Mouse (Mus musculus) heart, postnatal 0 days (tissue): ENCODE measurements at regions not wholly inside any gene's neighbourhood (a gene's known extent, or its start where the extent isn't known, plus 50 kb on each side); places are given as distances from the start of the nearest gene placed in this dataset.

ENCODE experiments used
- ATAC-seq: fragments of 200-750 bp; cut with Nextera tagmentation; 2 replicates; pipeline ENCODE4 v1.8.0; 2017; ENCODE audit warnings: low read depth, moderate number of reproducible peaks, moderate library complexity; ENCODE audit not compliant: insufficient read depth
- DNase-seq: peaks from one replicate; pipeline ENCODE4 v3.0.0-alpha.2; 2016; ENCODE audit warnings: low spot score
- H3K27ac ChIP-seq: fragments of 300-500 bp; sonication (generic); 2 replicates; pipeline ENCODE4 v1.5.1; 2014; ENCODE audit warnings: low read depth, mild to moderate bottlenecking
- H3K27me3 ChIP-seq: fragments of 300-500 bp; sonication (generic); 2 replicates; pipeline ENCODE4 v1.6.1; 2014; ENCODE audit warnings: low read length, mixed read lengths; ENCODE audit not compliant: control insufficient read depth, insufficient read depth
- H3K36me3 ChIP-seq: fragments of 300-500 bp; sonication (generic); replicated peaks from 2 replicates; pipeline ENCODE4 v1.6.1; 2014; ENCODE audit warnings: low read length, mixed read lengths; ENCODE audit not compliant: control insufficient read depth, insufficient read depth
- H3K4me1 ChIP-seq: fragments of 300-500 bp; sonication (generic); 2 replicates; pipeline ENCODE4 v1.6.1; 2014; ENCODE audit warnings: antibody characterized with exemption; ENCODE audit not compliant: control insufficient read depth, insufficient read depth
- H3K4me2 ChIP-seq: fragments of 300-500 bp; sonication (generic); 2 replicates; pipeline ENCODE4 v1.6.1; 2014; ENCODE audit warnings: low read depth, mild to moderate bottlenecking, low read length, moderate library complexity
- H3K4me3 ChIP-seq: fragments of 300-500 bp; sonication (generic); 2 replicates; pipeline ENCODE4 v1.5.1; 2014; ENCODE audit warnings: low read depth, low read length
- H3K9ac ChIP-seq: fragments of 300-500 bp; sonication (generic); replicated peaks from 2 replicates; pipeline ENCODE4 v1.6.1; 2014; ENCODE audit warnings: low read depth, low read length, mixed read lengths
- H3K9me3 ChIP-seq: fragments of 300-500 bp; sonication (generic); replicated peaks from 2 replicates; pipeline ENCODE4 v1.6.1; 2016; ENCODE audit warnings: low read length; ENCODE audit not compliant: control insufficient read depth
- CTCF ChIP-seq: IDR thresholded peaks from 2 replicates; pipeline ENCODE4 v1.5.1; 2016; ENCODE audit warnings: antibody characterized with exemption, control low read depth, low read depth
- EP300 ChIP-seq: IDR thresholded peaks from 2 replicates; pipeline ENCODE4 v1.6.1; 2016; ENCODE audit warnings: antibody characterized with exemption, low read depth
- WGBS: fragments of 180-500 bp; shearing (Covaris S2); extraction: QIAGEN DNeasy Blood & Tissue Kit; methylation state at CpG from one replicate; pipeline ENCODE4 v1.1.7; 2014; 5-methylcytosine and 5-hydroxymethylcytosine counted together

GRCm38 (mm10) chr9:41237265-41237664 lies 75.8 kb upstream of the Ubash3b start:
- DNase-seq: no peak
- no peak for TF ChIP-seq EP300
- TF ChIP-seq CTCF: no peak
- Histone ChIP-seq H3K9me3 (no peaks in the 10 kb centered on the region), H3K4me1 (no peaks in the 10 kb centered on the region), H3K27ac (no peak overlapping the region), H3K4me2 (no peak overlapping the region), H3K4me3 (no peak overlapping the region), H3K9ac (no peak overlapping the region), H3K36me3 (no peaks in the 10 kb centered on the region), H3K27me3 (no peaks in the 10 kb centered on the region)
- no peak for ATAC-seq
- 87% methylated on average over 5 of the region's 5 CpGs for WGBS

- TF ChIP-seq CTCF (no peak), EP300 (no peak)
- 22% methylated on average over 5 of the region's 5 CpGs for WGBS
- peak overlapping the region; percentile 65 for H3K27ac ChIP-seq
- H3K36me3 ChIP-seq: no peaks in the 10 kb centered on the region
- no peak; the same call in 1 of the 2 replicates for ATAC-seq
- peak overlapping the region; percentile 61 for H3K9ac ChIP-seq
- no peaks in the 10 kb centered on the region for H3K4me1 ChIP-seq
- H3K4me2 ChIP-seq: peak overlapping the region; percentile 62
- H3K27me3 ChIP-seq: no peaks in the 10 kb centered on the region
- H3K9me3 ChIP-seq: no peaks in the 10 kb centered on the region
- no peak for DNase-seq
- H3K4me3 ChIP-seq: peak overlapping the region; percentile 46
Observed at GRCm38 (mm10) chr9:41229225-41229582, 67.7 kb upstream of the Ubash3b start.

DNA sequence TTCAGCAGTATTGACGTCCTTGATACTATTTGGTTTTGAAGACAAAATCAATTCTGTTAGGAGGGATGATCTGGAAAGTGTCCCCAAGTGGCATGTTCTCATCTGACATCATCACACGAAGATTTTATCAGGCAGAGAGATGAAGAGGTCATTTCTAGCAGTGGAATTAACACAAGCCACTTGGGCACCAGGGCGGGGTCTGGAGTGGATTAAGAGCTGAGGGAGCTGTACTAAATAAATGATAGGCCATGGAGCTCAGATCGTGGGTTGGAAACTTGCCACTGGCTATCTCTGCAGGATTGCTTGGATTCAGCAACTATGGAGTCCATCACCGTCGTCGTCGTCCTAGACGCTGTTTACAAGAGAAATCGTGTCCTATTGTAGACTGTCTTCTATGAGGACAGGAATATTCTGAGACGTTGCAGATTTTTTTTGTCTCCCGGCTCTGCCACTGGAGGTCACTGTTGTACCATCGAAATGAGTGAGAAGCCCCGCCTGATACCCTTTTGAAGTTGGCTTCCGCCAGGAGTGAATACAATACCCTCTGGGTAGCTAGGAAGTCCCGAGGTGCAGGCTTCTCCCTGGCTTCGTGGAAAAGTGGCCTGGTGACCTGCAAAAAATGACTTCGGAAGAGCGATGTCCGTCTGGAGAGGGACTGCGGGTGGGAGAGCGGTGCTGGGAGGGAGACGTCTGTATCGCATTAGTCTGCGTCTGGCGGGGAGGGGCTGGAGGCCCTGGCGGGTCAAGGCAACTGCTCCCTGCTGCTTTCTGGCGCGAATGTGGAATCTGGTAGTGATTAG lies 67.1 kb upstream of the Ubash3b start:
- H3K4me1 ChIP-seq: no peaks in the 10 kb centered on the region
- H3K27me3 ChIP-seq: no peaks in the 10 kb centered on the region
- no peaks in the 10 kb centered on the region for H3K9me3 ChIP-seq
- H3K4me3 ChIP-seq: peak overlapping the region; percentile 46
- peak overlapping the region; percentile 62 for H3K4me2 ChIP-seq
- DNase-seq (peak; percentile 93), ATAC-seq (peak; percentile 94)
- H3K27ac ChIP-seq: peak overlapping the region; percentile 65
- H3K9ac ChIP-seq: peak overlapping the region; percentile 61
- no peaks in the 10 kb centered on the region for H3K36me3 ChIP-seq
- TF ChIP-seq EP300 (peak; percentile 64; the same call in 1 of the 2 replicates), CTCF (peak; percentile 74)
- WGBS: 5% methylated on average over 29 of the region's 29 CpGs

DNA sequence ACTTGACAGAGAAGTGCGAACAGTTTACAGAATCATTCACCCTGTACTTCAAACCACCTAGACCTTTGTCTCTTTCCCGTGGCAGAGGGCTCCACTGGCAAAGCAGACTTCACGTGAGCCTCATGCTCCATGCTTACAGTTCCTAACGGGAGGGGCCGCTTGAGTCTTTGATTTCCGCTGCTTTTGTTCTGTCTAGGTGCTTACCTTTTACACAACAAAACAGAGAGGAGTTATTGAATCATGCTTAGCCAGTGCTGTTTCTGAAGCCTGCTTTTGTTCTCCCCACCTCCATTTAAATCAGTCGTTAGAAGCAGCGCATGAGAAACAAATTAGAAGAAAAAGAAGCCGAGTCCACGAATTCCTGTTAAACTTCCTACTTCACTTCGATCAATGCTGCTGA lies 61.9 kb upstream of the Ubash3b start:
- H3K27ac ChIP-seq: no peak overlapping the region
- H3K4me1 ChIP-seq: no peaks in the 10 kb centered on the region
- H3K4me2 ChIP-seq: no peak overlapping the region
- no peak overlapping the region for H3K4me3 ChIP-seq
- ATAC-seq (no peak), DNase-seq (no peak)
- no peaks in the 10 kb centered on the region for H3K9me3 ChIP-seq
- H3K27me3 ChIP-seq: no peaks in the 10 kb centered on the region
- 75% methylated on average over 11 of the region's 11 CpGs for WGBS
- no peak overlapping the region for H3K9ac ChIP-seq
- H3K36me3 ChIP-seq: no peaks in the 10 kb centered on the region
- no peak for TF ChIP-seq EP300
- no peak for TF ChIP-seq CTCF

GRCm38 (mm10) chr9:41222346-41223015 lies 61.0 kb upstream of the Ubash3b start:
- ATAC-seq (no peak), DNase-seq (no peak)
- TF ChIP-seq EP300: no peak
- no peak for TF ChIP-seq CTCF
- H3K27me3 ChIP-seq: no peaks in the 10 kb centered on the region
- H3K27ac ChIP-seq: no peak overlapping the region
- no peaks in the 10 kb centered on the region for H3K9me3 ChIP-seq
- no peak overlapping the region for H3K9ac ChIP-seq
- no peaks in the 10 kb centered on the region for H3K36me3 ChIP-seq
- 79% methylated on average over 16 of the region's 16 CpGs for WGBS
- H3K4me3 ChIP-seq: no peak overlapping the region
- H3K4me1 ChIP-seq: no peaks in the 10 kb centered on the region
- no peak overlapping the region for H3K4me2 ChIP-seq
